Mouse (Mus musculus): Measurements from ENCODE around the gene Sox10.

Gene Sox10

DNA sequence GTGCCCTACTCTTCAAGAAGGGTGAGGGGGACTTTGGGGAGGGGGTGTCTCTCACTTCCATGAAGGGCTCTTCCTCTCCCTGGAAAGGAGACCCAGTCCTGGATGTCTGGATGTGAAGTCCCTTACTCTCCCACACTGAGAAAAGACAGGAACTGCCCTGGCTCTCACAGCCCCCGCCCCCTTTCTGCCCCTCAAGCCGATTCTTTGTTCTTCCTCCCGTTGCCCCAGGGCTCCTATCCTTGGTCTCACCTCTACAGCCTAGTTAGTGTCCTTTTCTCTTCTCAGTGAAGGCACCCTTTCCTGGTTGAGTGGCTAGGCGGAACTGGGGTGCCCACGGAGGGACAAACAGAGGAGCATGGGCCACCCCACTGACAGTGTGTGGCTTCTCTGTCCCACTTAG, at the start of gene Sox10:
Sox10 (minus strand) TSS at position 101 of the 400 bp plus-strand sequence.
- no peak for DNase-seq (ENCODE audit: low read depth, low spot score)

DNA sequence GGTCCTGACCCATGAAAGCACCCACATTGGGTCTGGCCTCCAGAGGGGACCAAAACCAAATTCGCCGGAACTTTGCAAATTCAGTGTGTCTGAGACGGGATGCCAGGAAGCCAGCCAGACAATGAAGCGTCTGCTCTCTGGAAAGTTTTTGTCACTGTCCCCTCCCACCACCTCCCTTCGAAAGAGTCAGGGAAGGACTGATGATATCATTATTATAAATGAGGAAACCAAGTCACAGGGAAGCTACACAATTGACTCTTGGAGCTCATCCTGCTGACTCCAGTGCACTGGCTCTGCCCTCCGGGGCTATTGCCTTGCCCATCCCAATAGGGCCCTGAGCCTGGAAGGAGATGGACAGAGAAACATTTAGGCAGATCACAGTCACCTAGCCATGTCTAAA, 48.6 kb upstream of the Sox10 start:
- peak; percentile 52 for DNase-seq (ENCODE audit: low read depth, low spot score)

DNA sequence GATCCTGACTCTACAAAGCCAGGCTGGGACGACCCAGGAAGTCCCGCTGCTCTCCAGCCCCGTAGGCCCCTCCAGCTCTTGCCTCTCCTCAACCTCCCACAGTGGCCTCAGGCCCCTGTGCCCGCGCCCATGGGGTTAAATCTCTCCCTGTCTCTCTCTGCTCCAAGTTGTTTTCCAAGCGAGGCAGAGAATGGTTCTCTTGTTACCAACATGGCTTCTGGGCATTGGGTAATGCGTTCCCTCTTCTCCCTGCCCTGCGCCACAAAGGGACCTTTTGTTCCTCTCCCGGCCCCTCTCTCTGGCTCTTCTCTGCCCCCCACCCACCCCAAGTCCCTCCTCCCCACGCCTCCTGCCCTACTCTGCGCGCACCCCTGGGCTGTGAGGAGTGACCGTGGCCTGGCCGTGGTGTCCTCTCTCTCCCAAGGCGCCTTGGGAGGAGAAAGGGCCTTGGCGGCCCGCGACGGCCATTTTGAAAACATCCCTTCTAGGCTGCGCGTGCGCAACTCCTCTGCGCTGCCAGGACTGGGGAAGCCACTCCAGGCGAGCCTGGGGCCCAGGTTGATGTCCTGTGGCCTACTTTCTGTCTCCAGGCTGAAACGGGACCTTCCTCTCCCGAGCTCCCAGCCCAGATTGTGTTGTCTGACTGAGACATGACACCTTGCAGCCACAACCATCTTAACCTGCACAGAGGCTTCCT, 47.9 kb upstream of the Sox10 start:
- peak; percentile 92 for DNase-seq (ENCODE audit: low read depth, low spot score)

DNA sequence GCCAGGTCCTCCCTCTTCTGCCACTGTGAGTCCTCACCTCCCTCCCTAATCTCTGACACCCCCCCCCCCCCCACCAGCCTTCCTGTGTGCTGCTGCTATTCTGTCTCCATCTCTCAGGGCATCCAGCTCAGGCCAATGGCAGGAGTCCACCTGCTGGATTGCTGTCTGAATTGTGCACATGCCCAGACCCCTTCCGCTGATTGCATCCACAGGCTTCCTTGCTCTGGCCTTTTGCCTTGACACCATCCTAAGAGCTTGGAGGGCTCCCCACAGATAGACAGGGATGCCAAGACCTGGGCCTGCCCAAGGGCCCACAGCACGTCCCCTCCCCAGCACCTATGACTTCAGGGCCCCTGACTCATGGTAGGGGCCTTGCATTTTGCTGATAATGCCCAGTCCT, 45.3 kb upstream of the Sox10 start:
- no peak for DNase-seq (ENCODE audit: low read depth, low spot score)

DNA sequence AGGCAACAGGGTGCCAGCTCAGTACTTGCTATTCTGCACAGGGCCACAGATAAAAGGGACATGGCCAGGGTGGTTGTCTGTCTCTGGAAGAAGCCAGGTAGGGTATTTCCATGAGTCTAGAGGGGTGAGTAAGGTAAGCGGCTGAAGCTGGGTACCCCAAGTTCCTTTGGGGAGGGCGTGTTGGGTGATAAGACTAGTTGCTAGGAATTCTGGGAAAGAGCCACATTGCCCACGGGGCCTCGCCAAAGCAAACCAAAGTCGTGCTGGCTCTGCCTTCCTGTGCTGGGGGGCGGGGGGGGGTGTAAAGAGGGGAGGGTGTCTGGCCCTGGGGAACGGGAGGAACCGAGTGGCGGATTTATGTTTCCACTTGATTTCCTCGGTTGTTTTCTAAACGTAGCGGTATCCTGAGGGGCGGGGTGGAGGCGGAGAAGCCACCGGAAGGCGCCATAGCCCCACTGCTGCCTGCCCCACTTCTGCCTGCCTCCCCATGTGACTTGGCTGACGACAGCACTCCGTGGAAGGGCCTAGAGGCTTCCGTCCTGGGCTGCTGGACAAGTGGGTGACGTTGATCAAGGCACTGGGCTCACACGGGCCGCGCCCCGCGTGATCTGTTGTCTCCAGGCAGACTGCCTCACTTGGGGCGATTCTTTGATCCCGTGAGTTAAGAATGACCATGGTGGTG, 43.9 kb upstream of the Sox10 start:
- peak; percentile 87 for DNase-seq (ENCODE audit: low read depth, low spot score)

DNA sequence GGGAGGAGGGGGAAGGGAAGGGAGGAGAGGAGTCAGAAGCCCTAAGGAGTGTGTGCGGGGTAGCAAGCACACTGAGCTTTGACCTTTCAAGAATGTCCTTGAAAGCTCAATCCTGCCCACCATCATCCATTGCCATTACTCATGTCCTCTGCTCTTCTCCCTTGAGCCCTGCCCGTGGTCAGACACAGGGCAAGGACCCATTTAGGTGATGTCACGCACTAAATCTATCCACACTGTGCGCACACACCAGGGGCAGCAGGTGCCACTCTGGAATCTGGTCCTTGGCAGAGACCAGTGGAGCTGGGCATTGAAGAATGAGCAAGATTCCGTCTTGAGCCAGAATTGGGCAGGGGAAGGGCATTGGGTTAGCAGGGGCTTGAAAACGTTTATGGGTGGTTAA, 43.2 kb upstream of the Sox10 start:
- DNase-seq (ENCODE audit: low read depth, low spot score), result no peak

DNA sequence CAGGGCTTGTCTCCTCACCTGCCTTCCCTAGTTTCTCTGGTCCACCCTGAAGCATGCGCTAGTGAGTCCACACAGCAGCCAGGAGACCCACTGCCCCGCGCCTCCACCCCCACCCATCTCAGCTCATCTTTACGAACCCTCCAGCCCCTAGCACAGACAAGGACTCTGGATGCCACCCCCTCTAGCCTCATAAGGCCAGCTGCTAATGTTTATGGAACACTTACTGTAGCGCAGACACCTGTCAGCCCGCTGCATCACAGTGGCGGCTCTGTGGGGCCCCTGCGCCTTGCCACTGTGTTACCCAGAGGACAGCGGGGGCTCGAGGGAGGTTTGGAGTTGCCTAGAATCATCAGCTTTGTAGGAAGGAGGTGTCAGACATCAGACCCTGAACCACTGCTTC, 37.5 kb upstream of the Sox10 start:
- DNase-seq (ENCODE audit: low read depth, low spot score), result peak; percentile 44

DNA sequence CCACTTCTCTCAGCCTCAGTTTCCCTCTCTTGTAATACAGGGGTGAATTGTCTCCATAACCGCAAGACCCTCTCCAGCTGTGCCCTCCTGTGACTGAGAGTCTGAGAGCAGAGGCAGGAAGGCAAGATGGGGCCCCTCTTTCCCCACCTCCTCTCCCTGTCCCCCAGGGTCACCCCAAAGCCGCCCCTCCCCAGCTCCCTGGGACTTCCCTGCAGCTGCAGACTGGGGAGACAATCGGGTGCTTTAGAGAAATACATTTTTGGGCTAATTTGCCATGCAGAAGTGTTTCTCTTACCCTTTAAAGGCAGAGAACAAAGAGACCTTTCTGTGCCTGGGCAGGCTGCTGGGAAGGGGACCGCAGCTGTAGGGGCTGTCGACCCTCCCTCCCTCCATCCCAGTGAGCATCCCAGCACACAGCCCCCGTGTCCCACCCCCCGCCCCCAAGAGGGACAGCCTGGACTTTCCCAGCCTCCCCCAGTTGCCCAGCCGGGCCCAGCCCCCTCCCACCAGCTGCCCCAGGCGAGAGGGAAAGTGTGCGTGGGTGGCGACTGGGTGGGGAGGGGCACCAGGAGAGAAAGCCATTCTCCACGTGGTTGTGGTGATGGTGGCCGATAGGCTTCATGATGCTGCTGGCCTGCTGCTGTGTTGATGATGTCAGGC, 36.6 kb upstream of the Sox10 start:
- peak; percentile 87 for DNase-seq (ENCODE audit: low read depth, low spot score)

DNA sequence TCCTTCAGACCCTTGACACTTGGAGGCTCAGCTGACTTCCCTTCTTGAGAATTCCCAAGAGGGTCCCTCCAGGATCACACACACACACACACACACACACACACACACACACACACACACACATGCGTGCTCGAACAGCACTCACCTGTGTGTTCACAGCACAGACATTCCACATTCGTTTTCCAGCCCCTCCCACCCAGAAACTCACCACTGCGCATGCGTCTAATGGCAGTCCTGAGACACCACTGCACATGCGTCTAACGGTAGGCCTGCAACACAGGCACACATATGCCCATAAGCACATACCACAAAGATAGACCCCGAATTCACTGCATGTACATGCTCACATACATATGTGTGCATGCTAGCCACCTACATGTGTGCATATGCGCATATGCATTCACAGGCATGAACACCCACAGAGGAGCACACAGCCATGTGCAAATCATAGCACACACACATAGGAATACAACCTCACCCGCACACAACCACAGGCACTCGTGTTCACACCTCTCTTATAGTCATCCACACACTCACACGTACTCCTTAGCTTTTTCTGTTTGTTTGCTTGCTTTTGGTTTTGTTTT, 34.4 kb upstream of the Sox10 start:
- no peak for DNase-seq (ENCODE audit: low read depth, low spot score)

DNA sequence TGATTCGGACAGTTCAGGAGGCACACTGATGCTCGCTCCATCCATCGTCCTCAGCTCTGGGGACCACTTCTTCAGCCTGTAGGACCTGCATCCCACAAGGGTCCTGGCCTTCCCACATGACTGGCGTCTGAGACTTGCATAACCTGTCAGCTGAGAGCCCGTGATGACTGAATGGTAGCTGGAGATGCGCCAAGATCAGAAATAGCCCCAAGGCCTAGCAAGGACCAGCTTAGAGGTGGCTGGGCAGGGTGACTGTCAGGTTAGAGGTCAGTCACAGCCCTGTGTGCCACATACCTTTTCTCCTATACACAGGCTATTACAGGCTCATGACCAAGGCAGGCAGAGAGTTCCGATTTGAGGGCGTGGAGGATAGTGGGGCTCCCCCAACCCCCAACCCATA, 30.5 kb upstream of the Sox10 start:
- DNase-seq (ENCODE audit: low read depth, low spot score), result peak; percentile 22

DNA sequence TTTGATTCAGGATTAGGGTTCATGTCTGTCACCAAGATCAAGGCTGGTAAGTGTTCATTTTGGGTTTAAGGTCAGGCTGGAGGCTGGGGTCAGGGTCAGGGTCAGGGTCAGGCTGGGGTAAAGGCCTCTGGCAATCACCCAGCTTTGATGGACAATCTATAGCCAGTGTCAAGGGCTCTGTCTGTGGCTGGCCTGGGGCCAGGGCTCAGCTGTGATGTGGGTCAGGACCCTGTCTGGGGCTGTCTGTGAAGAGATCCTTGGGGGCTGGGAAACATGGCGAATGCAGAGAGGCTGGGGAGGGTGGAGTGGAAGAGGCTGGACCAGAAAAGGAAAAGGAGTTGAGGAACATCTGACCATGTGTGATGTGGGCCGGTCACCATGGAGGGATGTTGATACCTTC, 29.9 kb upstream of the Sox10 start:
- DNase-seq (ENCODE audit: low read depth, low spot score), result no peak

DNA sequence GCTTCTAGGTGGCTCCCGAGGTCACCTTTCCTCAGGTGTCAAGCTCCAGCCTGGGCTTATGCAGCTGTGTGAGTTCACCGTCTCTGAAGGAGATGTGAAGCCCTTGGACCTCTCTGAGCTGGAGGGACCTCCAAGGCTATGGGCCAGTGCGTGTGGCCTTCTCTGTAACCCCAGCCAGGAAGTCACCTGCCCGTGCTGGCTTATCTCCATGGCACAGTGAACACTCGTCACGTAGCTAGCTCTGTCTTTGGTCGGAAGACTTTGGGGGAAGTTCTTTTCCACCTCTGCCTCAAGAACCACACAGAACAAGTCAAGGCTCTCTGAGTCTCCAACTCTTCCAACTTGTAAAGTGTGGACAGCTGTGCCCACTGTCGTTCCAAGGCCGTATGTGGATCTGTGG, 29.0 kb upstream of the Sox10 start:
- no peak for DNase-seq (ENCODE audit: low read depth, low spot score)

DNA sequence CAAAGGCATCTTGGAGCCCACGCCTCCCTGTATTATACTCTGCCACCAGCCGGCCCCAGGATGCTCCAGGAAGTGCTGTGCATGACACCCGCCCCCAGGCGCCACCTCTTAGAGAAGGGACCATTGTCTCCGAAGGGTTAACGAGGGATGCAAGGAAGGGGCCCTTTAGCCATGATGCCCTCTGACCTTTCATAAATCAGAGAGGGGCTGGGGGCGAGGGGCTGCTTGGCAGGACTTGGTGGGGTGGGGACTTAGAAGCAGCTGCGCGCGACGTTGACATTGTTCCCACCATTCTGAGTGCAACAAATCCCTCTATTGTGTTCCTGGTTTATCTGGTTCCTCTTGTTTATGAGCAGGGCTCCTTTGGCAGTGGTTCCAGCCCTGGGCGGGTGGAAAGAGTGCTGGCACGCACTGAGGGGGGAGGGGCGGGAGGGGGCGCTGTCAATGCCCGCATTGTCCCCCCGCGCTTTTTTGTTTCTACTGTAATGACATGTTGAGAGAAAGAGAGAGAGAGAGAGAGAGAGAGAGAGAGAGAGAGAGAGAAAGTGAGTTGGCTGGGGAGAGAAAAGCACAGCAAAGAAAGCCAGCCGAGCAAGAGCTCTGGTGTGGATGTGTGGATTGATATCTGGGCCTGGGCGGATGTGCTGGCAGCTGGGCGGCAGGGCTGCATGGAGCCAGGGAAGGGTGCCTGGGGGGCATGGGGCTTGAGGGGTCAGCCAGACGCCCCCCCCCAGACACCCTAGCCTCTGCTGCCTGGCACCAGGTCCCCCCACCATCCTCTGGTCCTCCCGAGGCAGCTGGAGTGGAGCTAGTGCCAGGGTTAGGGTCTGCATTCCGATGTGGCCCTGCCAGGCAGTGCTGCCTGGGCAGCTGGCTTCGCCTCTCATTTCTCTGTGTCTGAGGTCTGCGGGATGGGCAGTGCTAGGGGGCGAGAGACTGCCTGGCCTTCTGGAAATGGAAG, 28.1 kb upstream of the Sox10 start:
- DNase-seq (ENCODE audit: low read depth, low spot score), result peak; percentile 92

DNA sequence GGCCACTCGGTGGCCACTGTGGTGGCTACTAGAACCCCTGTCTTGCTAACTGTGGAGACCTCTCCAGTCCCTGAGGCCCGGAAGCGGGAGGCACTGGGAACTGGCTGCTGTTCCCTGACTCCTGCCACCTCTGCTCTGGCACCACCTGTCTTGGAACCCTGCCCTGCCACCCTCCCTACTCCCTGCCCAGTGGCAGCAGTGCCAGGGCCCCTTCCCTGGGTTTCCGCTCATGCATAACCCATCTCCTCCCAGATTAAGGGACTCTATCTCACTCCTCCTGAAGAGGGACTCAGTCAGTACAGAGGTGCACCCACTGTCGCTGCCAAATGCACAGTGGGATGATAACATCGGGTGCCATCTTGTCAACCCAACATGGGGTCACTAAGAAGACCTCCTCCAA, 27.4 kb upstream of the Sox10 start:
- DNase-seq (ENCODE audit: low read depth, low spot score), result no peak

DNA sequence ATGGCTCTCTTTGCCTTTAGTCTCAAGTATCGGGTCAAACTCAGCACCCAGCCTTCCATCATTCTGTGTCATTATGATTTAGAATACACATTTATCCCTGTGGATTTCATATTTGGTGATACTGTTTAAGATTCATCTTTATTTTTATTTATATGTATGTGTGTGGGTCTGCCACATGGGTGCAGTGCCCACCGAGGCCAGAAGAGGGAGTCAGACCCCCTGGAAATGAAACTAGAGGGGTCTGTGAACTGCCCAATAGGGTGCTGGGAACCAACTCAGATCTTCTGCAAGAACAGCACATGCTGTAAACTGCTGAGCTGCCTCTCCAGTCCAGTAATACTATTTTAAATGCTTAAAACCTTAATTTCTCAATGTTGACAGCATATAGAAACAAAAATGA, 26.4 kb upstream of the Sox10 start:
- no peak for DNase-seq (ENCODE audit: low read depth, low spot score)

DNA sequence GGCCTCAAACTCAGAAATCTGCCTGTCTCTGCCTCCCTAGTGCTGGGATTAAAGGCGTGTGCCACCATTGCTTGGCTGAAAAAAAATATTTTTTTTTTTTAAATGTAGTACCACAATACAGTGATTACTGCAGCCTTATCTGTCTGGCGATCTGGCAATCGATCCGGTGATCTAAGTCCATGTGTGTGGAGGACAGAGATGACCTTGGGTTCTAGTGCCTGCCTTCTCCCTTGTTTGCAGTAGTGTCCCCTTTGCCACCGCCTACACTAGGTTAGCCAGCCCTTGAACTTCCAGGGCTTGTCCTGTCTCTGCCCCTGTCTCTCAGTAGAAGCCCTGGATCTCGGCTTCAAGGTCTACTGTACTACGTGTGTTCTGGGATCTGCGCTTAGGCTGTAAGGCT, 22.8 kb upstream of the Sox10 start:
- no peak for DNase-seq (ENCODE audit: low read depth, low spot score)

DNA sequence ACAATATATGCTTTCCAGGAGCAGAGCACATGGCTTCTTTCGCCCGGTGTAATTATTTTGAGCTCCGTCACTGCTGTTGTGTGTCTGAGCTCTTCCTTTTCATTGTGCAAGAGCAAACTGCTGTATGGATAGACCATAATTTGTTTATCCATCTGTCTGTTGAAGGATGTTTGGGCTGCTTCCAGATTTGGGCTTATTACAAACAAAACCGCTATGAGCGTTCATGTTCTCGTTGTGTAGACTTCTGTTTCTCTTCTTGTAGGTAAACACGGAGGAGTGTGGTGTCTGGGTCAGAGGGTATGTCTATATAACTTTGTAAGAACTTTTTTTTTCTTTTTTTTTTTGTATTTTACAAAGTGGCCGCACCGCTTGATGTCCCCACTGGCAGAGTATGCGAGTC, 20.2 kb upstream of the Sox10 start:
- no peak for DNase-seq (ENCODE audit: low read depth, low spot score)

DNA sequence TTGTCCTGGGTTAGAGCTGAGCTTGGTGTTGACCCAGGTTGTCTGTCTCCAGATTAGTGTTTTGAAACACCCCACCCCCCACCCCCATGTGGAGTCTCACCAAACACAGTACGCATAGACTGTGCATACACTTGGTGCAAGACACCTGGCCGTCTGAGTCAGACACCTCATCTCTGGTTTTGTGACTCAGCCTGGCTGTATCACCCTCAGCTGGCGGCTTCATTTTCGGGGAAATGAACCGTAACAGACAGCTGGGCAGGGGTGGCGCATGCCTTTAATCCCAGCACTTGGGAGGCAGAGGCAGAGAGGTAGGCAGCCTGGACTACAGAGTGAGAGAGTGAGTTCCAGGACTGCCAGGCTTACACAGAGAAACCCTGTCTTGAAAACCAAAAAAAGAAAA, 11.9 kb upstream of the Sox10 start:
- peak; percentile 52 for DNase-seq (ENCODE audit: low read depth, low spot score)

DNA sequence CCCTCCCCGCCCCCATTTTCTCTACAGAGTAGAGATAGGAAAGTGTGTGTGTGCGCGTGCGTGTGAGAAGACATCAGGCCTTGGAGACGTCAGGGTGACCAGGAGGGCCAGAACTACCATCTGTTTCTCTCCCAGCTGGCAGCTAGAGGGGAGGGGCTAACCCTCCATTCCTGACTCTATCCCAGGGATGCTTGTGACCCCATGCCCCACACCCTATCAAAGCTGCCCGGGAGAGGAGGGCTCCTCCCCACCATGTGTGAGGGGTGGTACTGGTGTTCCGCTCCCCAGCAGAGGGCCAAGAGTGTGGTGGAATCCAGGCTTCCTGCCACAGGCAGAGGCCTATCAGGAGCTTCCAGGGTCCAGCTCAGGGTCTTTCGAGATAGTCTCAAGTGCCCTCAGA, 1.7 kb upstream of the Sox10 start:
- peak; percentile 87 for DNase-seq (ENCODE audit: low read depth, low spot score)

DNA sequence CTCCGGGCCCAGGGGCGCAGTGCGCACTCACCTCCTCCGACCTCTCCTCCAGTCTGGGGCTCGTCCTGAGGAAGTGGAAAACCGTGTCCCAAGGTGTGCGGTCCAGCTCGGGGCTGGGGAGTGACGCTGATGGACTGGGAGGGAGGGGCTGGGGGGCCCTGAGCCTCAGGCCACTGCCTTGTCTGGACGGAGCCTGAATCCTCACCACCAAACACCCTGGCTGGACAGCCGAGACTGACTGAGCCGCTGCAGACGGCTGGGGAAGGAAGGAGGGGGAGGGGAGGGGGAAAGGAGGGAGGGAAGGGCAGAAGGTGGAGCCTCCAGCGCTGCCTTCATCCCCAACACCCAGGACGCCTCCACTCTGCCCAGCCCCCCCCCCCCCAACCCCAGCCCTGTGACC, 789 bp downstream of the Sox10 start:
- peak; percentile 82 for DNase-seq (ENCODE audit: low read depth, low spot score)

DNA sequence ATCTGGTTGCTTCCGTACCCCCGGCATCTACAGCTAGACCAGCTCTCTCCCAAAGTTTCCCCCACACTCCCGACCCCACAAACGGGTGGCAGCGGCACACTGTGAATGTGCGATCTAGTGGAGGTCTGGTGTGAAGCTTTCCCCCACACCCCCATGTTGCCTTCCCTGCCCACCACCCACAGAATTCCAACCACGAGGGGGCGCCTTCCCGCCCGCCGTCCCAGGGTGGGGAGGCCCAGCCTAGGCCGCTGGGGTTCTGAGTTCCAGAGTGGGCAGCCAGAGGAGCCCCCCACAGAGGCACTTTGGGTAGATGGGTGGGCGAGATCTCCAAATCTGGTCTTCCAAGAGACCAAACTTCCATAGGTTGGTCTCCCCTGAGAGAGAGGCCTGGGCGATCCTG, 2.2 kb downstream of the Sox10 start:
- no peak for DNase-seq (ENCODE audit: low read depth, low spot score)

DNA sequence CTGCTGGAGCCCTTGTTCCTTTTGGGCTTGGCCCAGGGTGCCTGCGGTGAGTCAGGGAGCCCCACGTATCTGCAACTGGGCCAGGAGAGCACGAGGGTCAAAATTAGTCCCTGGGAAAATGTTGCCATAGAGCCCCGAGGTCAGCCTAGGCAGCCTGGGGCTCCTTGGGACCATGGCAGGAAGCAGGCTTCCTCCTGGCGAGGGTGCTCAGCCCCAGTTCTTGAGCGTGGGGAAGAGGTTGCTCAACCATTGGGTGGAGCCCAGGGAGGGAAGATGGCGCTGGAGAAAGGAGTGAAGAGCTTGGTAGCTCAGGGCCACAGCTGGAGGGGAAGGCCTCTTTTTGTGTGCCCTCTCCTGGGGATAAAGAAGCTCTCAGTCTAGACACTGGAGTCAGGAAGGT, 2.7 kb downstream of the Sox10 start:
- no peak for DNase-seq (ENCODE audit: low read depth, low spot score)

All from brain, adult 2 months (tissue).